Mouse (Mus musculus) thymus, adult 2 months (tissue): ENCODE results near the gene Tns4. TPM values are rescaled to one million over a fixed set of nuclear protein-coding genes. Genes with fewer than 3 reads are reported as not detected.

Experiments used
- DNase-seq: peaks from one replicate; pipeline ENCODE4 v3.0.0; 2021
- H3K27ac ChIP-seq: fragments of 200-500 bp; 2 replicates; pipeline ENCODE4 v1.5.1; 2012; ENCODE audit warnings: low read length, control low read depth; ENCODE audit not compliant: control insufficient read depth, insufficient read depth
- H3K27me3 ChIP-seq: fragments of 200-500 bp; 2 replicates; pipeline ENCODE4 v1.6.1; 2012; ENCODE audit warnings: mild to moderate bottlenecking, low read length, moderate library complexity, mixed read lengths; ENCODE audit not compliant: control insufficient read depth, insufficient read depth
- H3K36me3 ChIP-seq: fragments of 200-500 bp; 2 replicates; pipeline ENCODE4 v1.6.1; 2012; ENCODE audit warnings: mild to moderate bottlenecking, low read length, moderate library complexity; ENCODE audit not compliant: control insufficient read depth, insufficient read depth
- H3K4me1 ChIP-seq: fragments of 200-500 bp; replicated peaks from 2 replicates; pipeline ENCODE4 v1.6.1; 2012; ENCODE audit warnings: low read length; ENCODE audit not compliant: control insufficient read depth, insufficient read depth
- H3K4me3 ChIP-seq: fragments of 200-500 bp; 2 replicates; pipeline ENCODE4 v1.5.1; 2012; ENCODE audit warnings: mild to moderate bottlenecking, low read length, control low read depth, moderate library complexity; ENCODE audit not compliant: control insufficient read depth, insufficient read depth
- CTCF ChIP-seq: fragments of 200-500 bp; IDR thresholded peaks from 2 replicates; pipeline ENCODE4 v1.5.1; 2012; ENCODE audit warnings: mild to moderate bottlenecking, control low read depth, low read length, moderate library complexity, borderline replicate concordance; ENCODE audit not compliant: control insufficient read depth, poor library complexity, insufficient read depth; ENCODE audit errors: extremely low read depth
- POLR2A ChIP-seq: fragments of 200-500 bp; IDR thresholded peaks from 2 replicates; pipeline ENCODE4 v1.6.1; 2012; ENCODE audit warnings: mild to moderate bottlenecking, low read length, control low read depth, moderate library complexity; ENCODE audit not compliant: control insufficient read depth, poor library complexity, insufficient read depth; ENCODE audit errors: extremely low read depth
- WGBS: fragments of 180-500 bp; shearing (Covaris S2); methylation state at CpG from one replicate; pipeline ENCODE4 v1.1.7; 2018; 5-methylcytosine and 5-hydroxymethylcytosine counted together
- polyA plus RNA-seq: library from polyadenylated mRNA; depleted of rRNA; stranded (reverse); fragments of >200 nt; gene quantifications from 2 replicates; pipeline ENCODE4 v1.2.3, GENCODE M21; 2012; rRNA removed

Gene Tns4
- polyA plus RNA-seq, 1 experiment, result 7.5 TPM

GRCm38 (mm10) chr11:99025878-99026277, 63.2 kb downstream of the Tns4 start:
- Histone ChIP-seq H3K36me3 (peaks cover 3% of the 10 kb centered on the region; the same call in 1 of the 2 replicates), H3K27ac (no peak overlapping the region), H3K27me3 (no peaks in the 10 kb centered on the region), H3K4me1 (peaks cover 20% of the 10 kb centered on the region), H3K4me3 (no peak overlapping the region)
- TF ChIP-seq CTCF, result no peak
- TF ChIP-seq POLR2A, result no peak
- WGBS, result 86% methylated on average over 6 of the region's 6 CpGs
- peak; percentile 17 for DNase-seq

- H3K27ac ChIP-seq, result peak overlapping the region; percentile 63
Measured at GRCm38 (mm10) chr11:99024468-99025134, 64.5 kb downstream of the Tns4 start.

DNA sequence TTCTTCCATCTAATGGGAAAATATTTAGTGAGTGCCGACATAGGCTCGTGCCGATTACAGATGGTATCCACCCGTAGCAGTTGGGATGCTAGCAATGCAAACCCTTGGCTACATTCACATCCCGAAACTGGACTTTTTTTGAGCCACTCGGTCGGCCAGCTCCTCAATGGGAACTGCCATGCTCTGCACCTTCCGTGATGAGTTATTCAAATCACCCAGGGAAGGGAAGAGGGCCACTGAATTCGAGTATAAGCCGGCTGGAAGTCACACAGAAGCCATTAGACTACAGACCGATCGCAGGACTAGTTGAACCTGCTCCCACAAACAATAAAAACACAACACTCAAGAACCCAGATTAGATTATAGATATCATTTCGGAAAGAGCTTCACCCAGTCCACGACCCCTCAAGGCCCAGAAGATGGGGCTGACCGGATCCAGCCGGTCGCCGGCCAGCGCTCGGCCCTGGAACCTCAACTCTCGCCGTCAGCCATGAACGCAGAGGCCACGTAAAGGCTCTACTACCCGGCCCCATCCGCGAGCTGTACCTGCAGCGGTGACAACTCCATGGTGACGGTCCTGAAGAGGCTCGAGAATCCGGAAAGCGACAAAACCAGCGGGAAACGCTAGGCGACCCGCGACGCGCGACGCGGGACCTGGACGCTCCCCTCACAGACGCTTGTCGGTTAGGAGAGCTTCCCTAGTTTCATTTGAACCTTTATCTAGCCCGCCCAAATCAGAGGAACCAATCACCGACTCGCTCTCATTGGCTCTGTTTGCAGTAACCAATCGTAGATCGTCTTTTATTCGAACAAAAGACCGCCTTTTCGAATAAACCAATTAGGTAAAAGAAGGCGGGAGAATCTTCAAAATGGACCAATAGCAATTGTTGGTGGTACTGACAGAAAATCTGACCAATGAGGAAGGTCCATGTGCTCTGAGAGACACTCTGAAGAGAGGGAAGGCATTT, 65.3 kb downstream of the Tns4 start, which contains the start of gene Top2a:
Top2a (minus strand) TSS at position 690 of the 968 bp plus-strand sequence.
- peak within 1 kb of the TSS; percentile 98 for H3K4me3 ChIP-seq
- peaks cover 6% of the 10 kb centered on the region for H3K36me3 ChIP-seq
- peak within 1 kb of the TSS; percentile 63 for H3K27ac ChIP-seq
- peaks cover 20% of the 10 kb centered on the region for H3K4me1 ChIP-seq
- under 1% methylated on average over 54 of the region's 54 CpGs for WGBS
- no peaks in the 10 kb centered on the region for H3K27me3 ChIP-seq
- TF ChIP-seq POLR2A, result peak; percentile 72; the same call in 1 of the 2 replicates
- 0 out of 2 replicates have a peak, but pooled peaks have one; percentile 26 for TF ChIP-seq CTCF
- peak; percentile 93 for DNase-seq

More at GRCm38 (mm10) chr11:99024468-99025134, 64.5 kb downstream of the Tns4 start:
- Histone ChIP-seq H3K36me3 (peaks cover 3% of the 10 kb centered on the region; the same call in 1 of the 2 replicates), H3K4me3 (peak overlapping the region; percentile 53), H3K4me1 (peaks cover 20% of the 10 kb centered on the region), H3K27me3 (no peaks in the 10 kb centered on the region)
- 32% methylated on average over 18 of the region's 18 CpGs for WGBS
- TF ChIP-seq CTCF, result no peak
- DNase-seq, result no peak

GRCm38 (mm10) chr11:99023094-99023493, 66.0 kb downstream of the Tns4 start:
- TF ChIP-seq CTCF (no peak), POLR2A (no peak)
- WGBS, result 3% methylated on average over 4 of the region's 4 CpGs
- H3K4me3 ChIP-seq, result peak overlapping the region; percentile 98
- peaks cover 12% of the 10 kb centered on the region for H3K36me3 ChIP-seq
- DNase-seq, result no peak
- no peak overlapping the region for H3K27ac ChIP-seq
- no peaks in the 10 kb centered on the region for H3K27me3 ChIP-seq
- peaks cover 20% of the 10 kb centered on the region for H3K4me1 ChIP-seq

DNA sequence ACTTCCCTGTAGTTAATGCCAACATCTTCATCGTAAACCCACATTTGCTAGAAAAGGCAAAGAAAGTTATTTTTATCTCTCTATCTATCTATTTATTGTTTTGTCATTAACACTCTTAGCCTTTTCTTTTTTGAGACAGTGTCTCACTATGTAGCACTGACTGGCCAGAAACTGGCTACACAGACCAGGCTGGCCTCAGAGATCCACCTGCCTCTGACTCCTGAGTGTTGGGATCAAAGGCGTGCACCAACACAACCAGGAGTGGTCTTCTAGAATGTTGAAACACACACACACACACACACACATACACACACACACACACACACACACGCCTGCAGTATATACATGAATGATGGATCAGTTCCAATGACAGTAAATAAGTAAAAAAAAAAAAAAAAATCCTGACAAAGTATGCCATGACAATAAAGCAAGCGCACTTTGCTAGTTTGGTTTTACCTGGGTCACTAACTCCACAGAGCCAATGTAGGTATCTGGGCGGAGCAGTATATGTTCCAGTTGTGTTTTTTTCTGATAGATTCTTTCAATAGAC, 66.6 kb downstream of the Tns4 start:
- 84% methylated on average over 5 of the region's 5 CpGs for WGBS
- peak overlapping the region; percentile 20; the same call in 1 of the 2 replicates for H3K4me3 ChIP-seq
- H3K4me1 ChIP-seq, result peaks cover 20% of the 10 kb centered on the region
- TF ChIP-seq POLR2A (no peak), CTCF (no peak)
- no peaks in the 10 kb centered on the region for H3K27me3 ChIP-seq
- DNase-seq, result no peak
- H3K27ac ChIP-seq, result no peak overlapping the region
- peaks cover 19% of the 10 kb centered on the region for H3K36me3 ChIP-seq

- no peak overlapping the region for H3K27ac ChIP-seq
- 97% methylated on average over 6 of the region's 6 CpGs for WGBS
- no peak overlapping the region for H3K4me3 ChIP-seq
- TF ChIP-seq POLR2A (no peak), CTCF (no peak)
- peaks cover 9% of the 10 kb centered on the region for H3K4me1 ChIP-seq
- H3K36me3 ChIP-seq, result peaks cover 45% of the 10 kb centered on the region
- no peak for DNase-seq
- H3K27me3 ChIP-seq, result no peaks in the 10 kb centered on the region
Measured at GRCm38 (mm10) chr11:99019844-99020243, 69.3 kb downstream of the Tns4 start.

Other genes with a start within 250 kb of the Tns4 start
- gene Wipf2, start 225.7 kb downstream of the Tns4 start, polyA plus RNA-seq, result 23.9 and 30.3 TPM in 2 replicates
- 8.4 and 12.2 TPM in 2 replicates for gene Cdc6, start 181.5 kb downstream of the Tns4 start, polyA plus RNA-seq
- 63.5 and 74.1 TPM in 2 replicates for gene Rara, start 161.5 kb downstream of the Tns4 start, polyA plus RNA-seq
- 1.3 and 1.9 TPM in 2 replicates for gene Gjd3, start 106.3 kb downstream of the Tns4 start, polyA plus RNA-seq
- gene Top2a, start 65.1 kb downstream of the Tns4 start, polyA plus RNA-seq, result 59.2 and 85.6 TPM in 2 replicates
- 176 and 220 TPM in 2 replicates for gene Igfbp4, start 48.1 kb downstream of the Tns4 start, polyA plus RNA-seq
- gene Ccr7, start 65.8 kb upstream of the Tns4 start, polyA plus RNA-seq, result 202 and 240 TPM in 2 replicates
- gene Smarce1, start 141.7 kb upstream of the Tns4 start, polyA plus RNA-seq, result 37.0 and 43.5 TPM in 2 replicates
- 0.23 and 0.40 TPM in 2 replicates for gene Krt222, start 154.8 kb upstream of the Tns4 start, polyA plus RNA-seq
- gene Krt24, start 196.0 kb upstream of the Tns4 start, polyA plus RNA-seq, result 0.10 and 0.12 TPM in 2 replicates
- gene Krt25, start 233.6 kb upstream of the Tns4 start, polyA plus RNA-seq, result 0.16 and 0.18 TPM in 2 replicates
- not detected in 2 replicates for gene Krt26, start 248.7 kb upstream of the Tns4 start, polyA plus RNA-seq